Mouse (Mus musculus) left cerebral cortex, postnatal 14 days (tissue): ENCODE data around the gene Bnip1. TPM values are rescaled to one million over a fixed set of nuclear protein-coding genes. Genes with fewer than 3 reads are reported as not detected.

Experiments
- DNase-seq, 2 experiments: peaks; one replicate each; pipeline ENCODE4 v3.0.0; 2021 to 2022; ENCODE audit warnings: low spot score in 2 of 2, mixed read lengths in 1 of 2
- intact Hi-C: fragments of 180-260 bp; cut with DNase I; formaldehyde crosslinking; loops from one replicate; pipeline ENCODE4 v1.15.1; 2025
- long read RNA-seq, 2 experiments: library from polyadenylated mRNA; stranded (forward); transcript quantifications; one replicate each; pipeline ENCODE4 v2.0.0; 2021
- total RNA-seq, 2 experiments: library from RNA; stranded (reverse); gene quantifications; 2 replicates each; pipeline ENCODE4 v1.2.3; 2021

The Bnip1 gene
- total RNA-seq: 10 to 100 TPM; 30.4 to 35.1 TPM
- long read RNA-seq, experiment 1, transcript Bnip1-201 (6 exons, 1,098 nt): major isoform, 9 of 16 reads
- long read RNA-seq, experiment 1, partial matches to known transcripts: 1 of 16 reads
- long read RNA-seq, experiment 1, other reads (novel, unspliced or antisense): 2 of 16 reads
- long read RNA-seq, experiment 2, transcript Bnip1-201 (6 exons, 1,098 nt): major isoform, 9 of 11 reads
- long read RNA-seq, experiment 2, partial matches to known transcripts: 0 of 11 reads
- long read RNA-seq, experiment 2, other reads (novel, unspliced or antisense): 2 of 11 reads

GRCm38 (mm10) chr17:26780750-26781571, at the start of gene Bnip1:
Gene Bnip1 (plus strand): TSS chr17:26781066.
- peak; percentile 77 to 87 for DNase-seq
- intact Hi-C loops: loop anchor here (5.0 kb wide), 1 partner anchor 119 kb away; the partner anchor contains the start of gene Atp6v0e

GRCm38 (mm10) chr17:26742581-26742980, 38.3 kb upstream of the Bnip1 start:
- no peak for DNase-seq
- intact Hi-C loops: no loop called here

GRCm38 (mm10) chr17:26743294-26743693, 37.6 kb upstream of the Bnip1 start:
- DNase-seq: no peak
- intact Hi-C loops: no loop called here

DNA sequence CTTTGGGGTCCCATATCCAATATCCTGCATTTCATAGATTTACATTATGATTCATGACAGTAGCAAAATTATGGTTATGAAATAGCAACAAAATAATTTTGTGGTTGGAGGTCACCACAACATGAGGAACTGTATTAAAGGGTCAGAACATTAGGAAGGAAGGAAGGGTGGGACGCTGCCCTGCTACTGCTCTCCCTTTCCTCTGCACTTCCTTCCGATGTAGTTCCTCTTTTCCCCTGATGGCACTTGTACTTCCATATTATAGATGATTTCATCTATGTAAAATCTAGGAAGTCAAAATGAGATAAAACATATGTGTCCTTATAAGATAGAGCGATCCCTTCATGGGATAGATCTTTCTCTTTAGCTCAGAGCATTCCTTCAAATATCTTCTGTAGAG, 30.9 kb upstream of the Bnip1 start:
- DNase-seq: no peak
- intact Hi-C loops: no loop called here

DNA sequence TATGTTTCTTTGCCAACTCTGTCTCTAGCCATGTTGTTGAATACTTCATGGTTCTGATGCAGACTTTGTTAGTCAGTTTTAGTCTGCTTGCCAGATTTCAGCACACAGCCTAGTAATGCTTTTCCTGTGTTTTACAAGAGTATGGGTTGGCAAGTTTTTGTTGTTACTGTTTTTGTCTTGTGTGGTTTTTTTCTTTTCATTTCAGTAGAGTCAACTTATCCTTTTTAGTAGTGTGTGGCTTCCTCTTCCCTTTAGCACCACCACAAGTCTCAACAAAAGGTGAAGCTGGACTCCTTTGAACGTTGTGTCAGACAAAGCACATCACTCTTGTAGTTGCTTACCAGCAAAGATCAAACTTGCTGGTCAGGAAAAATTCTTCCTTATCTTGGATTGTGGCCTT, 28.6 kb upstream of the Bnip1 start:
- no peak for DNase-seq
- intact Hi-C loops: no loop called here

DNA sequence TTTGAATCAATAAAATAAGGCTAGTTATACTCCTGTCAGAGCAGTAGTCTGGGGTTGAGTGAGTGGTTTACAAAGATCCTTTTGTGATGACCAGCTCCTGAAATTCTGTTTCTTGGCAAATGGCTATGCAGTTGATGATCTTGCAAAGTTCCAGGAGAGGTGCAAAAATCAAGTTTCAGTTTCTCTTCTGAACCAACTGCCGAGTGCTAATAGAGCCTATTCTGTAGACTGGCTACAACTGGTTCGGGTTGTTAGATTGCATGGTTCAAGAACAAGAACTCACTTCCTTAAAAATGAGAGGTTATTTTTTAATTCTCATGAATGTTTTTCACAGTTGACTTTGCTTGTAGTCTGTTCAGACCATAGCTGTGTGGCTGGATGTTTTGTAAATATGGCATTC, 27.4 kb upstream of the Bnip1 start:
- intact Hi-C loops: no loop called here
- no peak for DNase-seq

DNA sequence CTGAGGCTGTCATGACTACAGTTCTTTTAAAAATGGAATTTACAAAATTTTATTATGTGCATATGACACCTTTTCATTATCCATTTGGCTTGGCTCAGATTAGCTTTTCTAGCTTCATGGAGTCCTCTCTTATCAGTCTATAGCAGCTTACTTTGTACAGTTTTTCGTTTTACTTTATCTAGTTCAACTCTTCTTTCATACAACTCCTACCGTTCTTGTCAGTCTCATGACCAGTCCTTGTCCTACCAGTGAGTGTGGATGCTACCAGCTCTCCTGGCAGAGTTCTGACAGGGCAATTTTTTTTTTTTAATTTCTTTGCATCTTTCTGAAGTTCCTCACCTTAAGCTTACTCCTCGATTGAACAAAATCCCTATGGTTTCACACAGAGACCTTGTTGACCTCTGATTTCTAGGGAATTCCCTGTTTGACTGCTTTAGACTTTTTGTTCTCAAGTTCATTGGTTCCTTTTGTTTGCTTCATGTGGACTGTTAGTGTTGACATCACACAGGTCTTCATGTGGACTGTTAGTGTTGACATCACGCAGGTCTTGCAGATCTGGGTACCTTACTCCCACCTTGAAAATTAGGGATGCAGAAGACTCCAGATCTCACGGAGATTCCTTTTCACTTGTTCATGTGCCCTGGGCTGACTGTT, 13.6 kb upstream of the Bnip1 start:
- DNase-seq: no peak
- intact Hi-C loops: no loop called here

- no peak for DNase-seq
- intact Hi-C loops: no loop called here
These were observed 13.1 kb upstream of the Bnip1 start for GRCm38 (mm10) chr17:26767754-26768124.

- no peak for DNase-seq
- intact Hi-C loops: no loop called here
These were observed 4.7 kb upstream of the Bnip1 start for GRCm38 (mm10) chr17:26776211-26776610.

DNA sequence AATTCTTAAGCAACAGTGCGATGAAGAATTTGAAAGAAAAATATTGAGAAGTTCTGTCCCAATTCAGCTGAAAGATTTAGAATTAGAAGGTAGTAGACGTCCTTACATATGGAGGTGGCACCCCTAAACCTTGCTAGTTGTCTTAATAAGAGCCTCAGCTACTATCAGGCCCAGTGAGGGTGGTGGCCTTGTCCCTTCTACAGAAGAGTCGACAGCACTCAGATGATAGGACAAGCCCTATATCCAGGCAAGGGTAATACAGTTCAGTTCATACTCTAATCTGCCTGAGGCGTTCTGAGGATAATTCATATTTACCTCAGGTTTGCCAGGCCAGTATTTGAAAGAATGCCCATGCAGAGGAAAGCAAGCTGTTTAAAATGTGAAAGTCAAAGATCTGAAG, 2.9 kb upstream of the Bnip1 start:
- DNase-seq: no peak
- intact Hi-C loops: no loop called here

GRCm38 (mm10) chr17:26778430-26779100, 2.3 kb upstream of the Bnip1 start:
- DNase-seq: peak; percentile 21 to 34
- intact Hi-C loops: no loop called here

DNA sequence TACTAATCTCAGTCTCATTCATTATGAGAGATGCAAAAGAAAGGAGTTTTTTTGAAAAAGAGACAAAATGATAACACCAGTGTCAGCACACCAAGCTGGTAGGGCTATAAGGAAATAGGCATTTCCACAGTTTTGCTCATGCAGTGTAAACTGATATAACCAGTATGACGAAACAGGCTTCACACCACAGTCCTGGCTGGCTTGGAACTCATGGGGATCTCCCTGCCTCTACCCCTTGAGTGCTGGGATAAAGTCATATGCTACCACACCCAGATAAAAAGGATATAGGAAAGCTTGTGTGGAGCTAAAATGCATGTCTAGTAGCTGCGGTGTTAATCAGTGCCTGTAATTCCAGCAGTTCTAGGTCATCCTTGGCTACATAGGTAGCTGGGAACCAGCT, 1.4 kb upstream of the Bnip1 start:
- no peak for DNase-seq
- intact Hi-C loops: no loop called here

DNA sequence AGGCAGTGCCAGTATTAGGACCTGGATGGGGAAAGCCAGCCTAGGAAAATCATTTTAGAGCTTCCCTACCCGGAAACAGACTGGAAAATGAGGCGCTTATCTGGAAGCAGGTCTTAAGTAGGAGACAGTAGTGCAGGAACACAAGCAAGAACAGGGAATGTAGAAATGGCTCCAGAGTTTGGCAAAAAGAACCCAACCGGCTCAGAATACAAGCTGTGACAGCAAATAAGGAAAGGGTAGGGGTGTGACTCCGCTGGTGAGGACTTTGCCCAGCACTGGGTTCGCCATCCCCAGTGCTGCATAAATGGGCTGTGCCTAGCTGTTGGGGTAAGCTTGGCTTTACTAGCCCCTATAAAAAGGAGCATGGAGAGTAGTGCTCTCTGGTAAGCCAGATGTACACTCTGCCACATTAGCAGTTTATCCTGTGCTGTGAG, 761 bp downstream of the Bnip1 start:
- intact Hi-C loops: loop anchor here (5.0 kb wide), 1 partner anchor 119 kb away; the partner anchor contains the start of gene Atp6v0e
- no peak for DNase-seq

- intact Hi-C loops: loop anchor here (5.0 kb wide), 1 partner anchor 122 kb away; the partner anchor contains the start of gene Atp6v0e
- no peak for DNase-seq
These were observed 3.7 kb downstream of the Bnip1 start for GRCm38 (mm10) chr17:26784525-26784924.

- intact Hi-C loops: no loop called here
- no peak for DNase-seq
These were observed 5.7 kb downstream of the Bnip1 start for GRCm38 (mm10) chr17:26786586-26786985.

- intact Hi-C loops: no loop called here
- DNase-seq: no peak
These were observed 8.1 kb downstream of the Bnip1 start for GRCm38 (mm10) chr17:26788986-26789385.

DNA sequence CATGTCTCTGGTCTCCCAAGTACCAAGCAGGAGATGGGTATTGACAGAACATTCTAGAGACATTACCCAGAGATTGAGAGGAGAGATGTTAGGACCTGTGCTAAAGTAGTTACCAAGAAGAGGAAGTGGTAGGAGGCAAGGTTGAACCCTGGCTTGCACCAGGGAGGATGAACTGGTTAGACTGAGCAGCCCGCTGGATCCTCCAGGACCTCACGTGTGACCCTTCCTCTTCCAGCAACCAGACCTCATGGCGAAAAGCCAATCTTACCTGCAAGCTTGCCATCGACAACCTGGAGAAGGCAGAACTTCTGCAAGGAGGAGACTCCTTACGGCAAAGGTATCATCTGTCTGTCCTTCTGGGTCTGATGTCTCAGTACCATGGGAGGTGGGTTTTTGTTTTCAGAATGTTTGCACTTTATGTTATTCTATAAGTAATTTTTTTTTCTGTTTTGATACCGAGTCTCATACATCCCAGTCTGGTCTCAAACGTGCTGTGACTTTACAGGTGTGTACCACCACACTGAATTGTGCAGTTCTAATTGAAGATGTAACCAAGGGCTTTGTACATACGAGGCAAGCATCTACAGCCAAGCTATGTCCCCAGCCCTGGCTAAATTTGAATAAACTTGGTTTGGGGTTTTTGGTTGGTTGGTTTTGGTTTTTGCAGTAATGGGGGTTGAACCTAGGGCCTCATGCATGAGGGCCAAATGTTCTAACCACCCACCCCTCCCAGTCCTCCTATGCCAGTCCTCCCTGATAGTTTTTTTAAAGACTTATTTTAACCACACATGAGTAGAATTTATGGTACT, 8.8 kb downstream of the Bnip1 start:
- intact Hi-C loops: no loop called here

DNA sequence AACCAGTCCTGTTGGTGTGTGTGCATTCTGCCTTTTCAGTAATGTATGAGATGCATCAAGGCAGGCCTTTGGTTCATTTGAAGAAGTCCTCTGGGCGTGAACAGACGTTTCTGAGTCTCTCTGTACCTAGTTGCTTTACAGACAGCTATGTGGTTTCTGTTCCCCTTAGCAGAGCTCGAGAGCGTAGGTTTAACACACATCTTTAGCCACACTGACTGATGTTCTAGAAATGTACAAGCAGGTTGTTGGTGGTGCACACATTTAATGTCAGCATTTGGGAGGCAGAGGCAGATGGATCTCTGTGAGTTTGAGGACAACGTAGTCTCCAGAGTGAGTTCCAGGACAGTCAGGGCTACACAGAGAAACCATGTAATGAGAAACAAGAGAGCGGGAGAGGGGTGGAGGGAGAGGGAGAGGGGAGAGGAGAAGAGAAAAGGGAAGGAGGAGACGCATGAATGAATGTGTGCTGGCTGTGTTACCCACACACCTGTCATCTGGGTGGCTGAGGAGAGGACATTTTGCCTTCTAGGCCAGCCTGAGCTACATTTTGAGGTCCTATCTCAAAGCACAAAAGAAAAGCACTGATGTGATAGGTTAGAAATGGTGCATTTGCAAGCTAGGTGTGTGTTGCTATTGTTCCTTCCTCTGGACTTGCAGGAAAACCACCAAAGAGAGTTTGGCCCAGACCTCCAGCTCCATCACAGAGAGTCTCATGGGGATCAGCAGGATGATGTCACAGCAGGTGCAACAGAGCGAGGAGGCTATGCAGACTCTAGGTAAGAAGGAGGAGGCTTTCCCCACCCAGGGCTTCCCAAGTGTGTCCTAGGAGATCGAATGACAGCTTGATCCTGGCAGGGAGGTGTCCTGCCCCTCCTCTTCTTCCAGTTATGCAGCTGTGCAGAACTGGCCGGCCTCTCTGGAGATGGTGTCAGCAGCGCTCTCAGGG, 9.7 kb downstream of the Bnip1 start:
- intact Hi-C loops: no loop called here
- DNase-seq: no peak

More for the DNA sequence above, 8.8 kb downstream of the Bnip1 start:
- no peak for DNase-seq
